Comparison of ENCODE assay signal across 8 mouse cellular contexts in genomic region chr14:63050769-63051168, GRCm38 (mm10). TPM values are rescaled to one million over a fixed set of nuclear protein-coding genes. Genes with fewer than 3 reads are reported as not detected.
DNase-seq lines count a peak whose midpoint lies in the region; ATAC-seq and TF ChIP-seq lines count a peak whose summit lies in the region.

No protein-coding gene starts in this region.

- no peak for TF ChIP-seq EP300 in ES-Bruce4 (IDR thresholded peaks at IDR 0.05; ENCODE audit: insufficient read depth, low read depth, low read length)

- no peak overlapping the region for H3K27ac ChIP-seq in ES-Bruce4 (ENCODE audit: insufficient read depth, low read length)
- no peak overlapping the region for H3K27ac ChIP-seq in spleen, adult 2 months (ENCODE audit: insufficient read depth, low read length)

- ATAC-seq in cerebellum, adult (ENCODE audit: insufficient number of reproducible peaks, low FRiP score, low TSS enrichment): no peak
- ATAC-seq in frontal cortex, adult (ENCODE audit: low TSS enrichment): peak; percentile 57; the same call in 1 of the 2 replicates

- H3K4me1 ChIP-seq in ES-Bruce4 (ENCODE audit: control insufficient read depth, insufficient read depth, low read length): peaks cover 2% of the 10 kb centered on the region
- H3K4me1 ChIP-seq in spleen, adult 2 months (ENCODE audit: control insufficient read depth, insufficient read depth, insufficient read length): no peaks in the 10 kb centered on the region

- H3K36me3 ChIP-seq in ES-Bruce4 (ENCODE audit: control insufficient read depth, insufficient read depth, low read length, poor library complexity, severe bottlenecking): no peaks in the 10 kb centered on the region
- no peaks in the 10 kb centered on the region for H3K36me3 ChIP-seq in spleen, adult 2 months (ENCODE audit: control insufficient read depth, insufficient read depth, low read length)

- H3K27me3 ChIP-seq in ES-Bruce4 (ENCODE audit: control insufficient read depth, insufficient read depth, low read length, poor library complexity, severe bottlenecking): no peaks in the 10 kb centered on the region
- no peaks in the 10 kb centered on the region for H3K27me3 ChIP-seq in spleen, adult 2 months (ENCODE audit: control insufficient read depth, insufficient read depth, low read length)

- 24% methylated on average over 5 of the region's 5 CpGs for WGBS in spleen, adult 2 months

- H3K4me3 ChIP-seq in ES-Bruce4 (ENCODE audit: low read depth, low read length): no peak overlapping the region
- no peak overlapping the region for H3K4me3 ChIP-seq in spleen, adult 2 months (ENCODE audit: extremely low read depth, insufficient read depth, insufficient read length)

- H3K9me3 ChIP-seq in ES-Bruce4 (replicated peaks; ENCODE audit: control insufficient read depth, insufficient read depth, low read length, poor library complexity, severe bottlenecking): no peaks in the 10 kb centered on the region

- TF ChIP-seq CTCF in ES-Bruce4 (IDR thresholded peaks at IDR 0.05; ENCODE audit: low read depth, low read length): peak; percentile 78
- peak; percentile 62; the same call in 1 of the 2 replicates for TF ChIP-seq CTCF in spleen, adult 2 months (IDR thresholded peaks at IDR 0.05; ENCODE audit: extremely low read depth, insufficient read depth, insufficient read length, insufficient replicate concordance)

- no peak for TF ChIP-seq POLR2A in ES-Bruce4 (IDR thresholded peaks at IDR 0.05; ENCODE audit: insufficient read depth, low read length)
- no peak for TF ChIP-seq POLR2A in spleen, adult 2 months (IDR thresholded peaks at IDR 0.05; ENCODE audit: low read depth, low read length)

- DNase-seq in cerebellum, adult 11 months: peak; percentile 23
- DNase-seq in c-Kit-positive CD71-negative TER-119-negative erythroid progenitor cells, embryonic 14.5 days (ENCODE audit: low read depth): peak; percentile 57
- DNase-seq in kidney, postnatal 14 days: peak; percentile 36
- DNase-seq in lung, postnatal 14 days: peak; percentile 75
- DNase-seq in spleen, adult 2 months (ENCODE audit: low read depth in 1 of 2, low spot score in 2 of 2): peak; percentile 4 to 42

- no peak overlapping the region for H3K9ac ChIP-seq in ES-Bruce4 (ENCODE audit: low read depth, poor library complexity, severe bottlenecking)

RNA-seq across cellular contexts. Expression of gene Defb30, which starts 1.0 kb away (rescaled TPM):
- polyA plus RNA-seq in ES-Bruce4 (2011; ENCODE audit: insufficient read depth, insufficient read length, low read depth, missing spikeins): not detected in 2 replicates
- polyA plus RNA-seq in spleen, adult 2 months (2012; rRNA removed): not detected in 2 replicates

RNA-seq across cellular contexts. Expression of gene Defb42, which starts 4.0 kb away (rescaled TPM):
- polyA plus RNA-seq in ES-Bruce4 (2011; ENCODE audit: insufficient read depth, insufficient read length, low read depth, missing spikeins): not detected in 2 replicates
- 0.27 and 0.46 TPM in 2 replicates for polyA plus RNA-seq in spleen, adult 2 months (2012; rRNA removed)

RNA-seq across cellular contexts. Expression of gene Defb43, which starts 39.2 kb away (rescaled TPM):
- polyA plus RNA-seq in ES-Bruce4 (2011; ENCODE audit: insufficient read depth, insufficient read length, low read depth, missing spikeins): not detected in 2 replicates
- not detected in 2 replicates for polyA plus RNA-seq in spleen, adult 2 months (2012; rRNA removed)

RNA-seq across cellular contexts. Expression of gene Defb47, which starts 52.9 kb away (rescaled TPM):
- polyA plus RNA-seq in ES-Bruce4 (2011; ENCODE audit: insufficient read depth, insufficient read length, low read depth, missing spikeins): not detected in 2 replicates
- not detected in 2 replicates for polyA plus RNA-seq in spleen, adult 2 months (2012; rRNA removed)

Comparison
In these comparisons a context has a peak if more than half of its experiments do, and no peak if none do; other contexts are left out.
1. DNase-seq: peak in every context shown above with its lines; median percentile 75 in lung, postnatal 14 days; 57 in c-Kit-positive CD71-negative TER-119-negative erythroid progenitor cells, embryonic 14.5 days; 36 in kidney, postnatal 14 days; 23 in cerebellum, adult 11 months; 23 in spleen, adult 2 months.